Mouse (Mus musculus): ENCODE measurements around the gene Sccpdh. TPM values are rescaled to one million over a fixed set of nuclear protein-coding genes. Genes with fewer than 3 reads are reported as not detected.
"Not testable (repeated sequence)": the region's sequence is repeated elsewhere in the genome, so short reads cannot be mapped to it uniquely, and the experiment has no call there.

Gene Sccpdh
- polyA plus RNA-seq, 1 experiment from 2014 or later, result 119 TPM

GRCm38 (mm10) chr1:179682753-179683152 lies 14.7 kb downstream of the Sccpdh start:
- H3K9me3 ChIP-seq (ENCODE audit: control insufficient read depth, low read length); H3K4me2 ChIP-seq (replicated peaks; ENCODE audit: low read depth, low read length); DNase-seq (ENCODE audit: low spot score); H3K4me1 ChIP-seq (replicated peaks; ENCODE audit: control insufficient read depth, insufficient read depth, low read length); H3K27ac ChIP-seq (ENCODE audit: low read depth, low read length); H3K4me3 ChIP-seq (ENCODE audit: low read depth, low read length); H3K36me3 ChIP-seq (ENCODE audit: control insufficient read depth, insufficient read depth, low read length); H3K9ac ChIP-seq (ENCODE audit: low read depth, low read length); H3K27me3 ChIP-seq (ENCODE audit: control insufficient read depth, insufficient read depth, low read length); ATAC-seq (ENCODE audit: low FRiP score): not testable (repeated sequence)
- WGBS, result 87% methylated on average over 9 of the region's 10 CpGs

- H3K4me1 ChIP-seq (replicated peaks; ENCODE audit: control insufficient read depth, insufficient read depth, low read length), result no peaks in the 10 kb centered on the region
- 94% methylated on average over 6 of the region's 6 CpGs for WGBS
- H3K9me3 ChIP-seq (ENCODE audit: control insufficient read depth, low read length), result no peaks in the 10 kb centered on the region
- DNase-seq (ENCODE audit: low spot score), result no peak
- no peak overlapping the region for H3K4me2 ChIP-seq (replicated peaks; ENCODE audit: low read depth, low read length)
- no peak overlapping the region for H3K9ac ChIP-seq (ENCODE audit: low read depth, low read length)
- no peak overlapping the region for H3K27ac ChIP-seq (ENCODE audit: low read depth, low read length)
- no peak for ATAC-seq (ENCODE audit: low FRiP score)
- H3K4me3 ChIP-seq (ENCODE audit: low read depth, low read length), result no peak overlapping the region
- H3K27me3 ChIP-seq (ENCODE audit: control insufficient read depth, insufficient read depth, low read length), result no peaks in the 10 kb centered on the region
- H3K36me3 ChIP-seq (ENCODE audit: control insufficient read depth, insufficient read depth, low read length), result no peaks in the 10 kb centered on the region
Measured at GRCm38 (mm10) chr1:179686348-179686747, 18.3 kb downstream of the Sccpdh start.

- Histone ChIP-seq H3K27ac (ENCODE audit: low read depth, low read length) (no peak overlapping the region), H3K9me3 (ENCODE audit: control insufficient read depth, low read length) (no peaks in the 10 kb centered on the region), H3K4me3 (ENCODE audit: low read depth, low read length) (no peak overlapping the region), H3K36me3 (ENCODE audit: control insufficient read depth, insufficient read depth, low read length) (no peaks in the 10 kb centered on the region), H3K27me3 (ENCODE audit: control insufficient read depth, insufficient read depth, low read length) (no peaks in the 10 kb centered on the region), H3K9ac (ENCODE audit: low read depth, low read length) (no peak overlapping the region), H3K4me2 (replicated peaks; ENCODE audit: low read depth, low read length) (no peak overlapping the region), H3K4me1 (replicated peaks; ENCODE audit: control insufficient read depth, insufficient read depth, low read length) (no peaks in the 10 kb centered on the region)
- WGBS, result 85% methylated on average over 5 of the region's 5 CpGs
- ATAC-seq (ENCODE audit: low FRiP score) (no peak), DNase-seq (ENCODE audit: low spot score) (no peak)
Measured at GRCm38 (mm10) chr1:179686781-179687180, 18.8 kb downstream of the Sccpdh start.

- Histone ChIP-seq H3K4me3 (ENCODE audit: low read depth, low read length) (no peak overlapping the region), H3K9ac (ENCODE audit: low read depth, low read length) (no peak overlapping the region), H3K27ac (ENCODE audit: low read depth, low read length) (no peak overlapping the region), H3K27me3 (ENCODE audit: control insufficient read depth, insufficient read depth, low read length) (no peaks in the 10 kb centered on the region), H3K4me2 (replicated peaks; ENCODE audit: low read depth, low read length) (no peak overlapping the region), H3K9me3 (ENCODE audit: control insufficient read depth, low read length) (no peaks in the 10 kb centered on the region), H3K36me3 (ENCODE audit: control insufficient read depth, insufficient read depth, low read length) (no peaks in the 10 kb centered on the region), H3K4me1 (replicated peaks; ENCODE audit: control insufficient read depth, insufficient read depth, low read length) (no peaks in the 10 kb centered on the region)
- ATAC-seq (ENCODE audit: low FRiP score) (no peak), DNase-seq (ENCODE audit: low spot score) (no peak)
- 97% methylated on average over 1 of the region's 1 CpGs for WGBS
Measured at GRCm38 (mm10) chr1:179687305-179687704, 19.3 kb downstream of the Sccpdh start.

- H3K4me2 ChIP-seq (replicated peaks; ENCODE audit: low read depth, low read length), result no peak overlapping the region
- ATAC-seq (ENCODE audit: low FRiP score), result no peak
- no peak for DNase-seq (ENCODE audit: low spot score)
- H3K27ac ChIP-seq (ENCODE audit: low read depth, low read length), result no peak overlapping the region
- no peaks in the 10 kb centered on the region for H3K4me1 ChIP-seq (replicated peaks; ENCODE audit: control insufficient read depth, insufficient read depth, low read length)
- 93% methylated on average over 3 of the region's 3 CpGs for WGBS
- H3K4me3 ChIP-seq (ENCODE audit: low read depth, low read length), result no peak overlapping the region
- no peaks in the 10 kb centered on the region for H3K36me3 ChIP-seq (ENCODE audit: control insufficient read depth, insufficient read depth, low read length)
- H3K9me3 ChIP-seq (ENCODE audit: control insufficient read depth, low read length), result no peaks in the 10 kb centered on the region
- H3K27me3 ChIP-seq (ENCODE audit: control insufficient read depth, insufficient read depth, low read length), result no peaks in the 10 kb centered on the region
- no peak overlapping the region for H3K9ac ChIP-seq (ENCODE audit: low read depth, low read length)
Measured at GRCm38 (mm10) chr1:179687966-179688365, 20.0 kb downstream of the Sccpdh start.

- no peaks in the 10 kb centered on the region for H3K4me1 ChIP-seq (replicated peaks; ENCODE audit: control insufficient read depth, insufficient read depth, low read length)
- WGBS, result 87% methylated on average over 6 of the region's 6 CpGs
- DNase-seq (ENCODE audit: low spot score), result no peak
- no peak overlapping the region for H3K4me2 ChIP-seq (replicated peaks; ENCODE audit: low read depth, low read length)
- H3K9ac ChIP-seq (ENCODE audit: low read depth, low read length), result no peak overlapping the region
- H3K9me3 ChIP-seq (ENCODE audit: control insufficient read depth, low read length), result no peaks in the 10 kb centered on the region
- no peak overlapping the region for H3K4me3 ChIP-seq (ENCODE audit: low read depth, low read length)
- no peaks in the 10 kb centered on the region for H3K27me3 ChIP-seq (ENCODE audit: control insufficient read depth, insufficient read depth, low read length)
- no peak overlapping the region for H3K27ac ChIP-seq (ENCODE audit: low read depth, low read length)
- ATAC-seq (ENCODE audit: low FRiP score), result no peak
- H3K36me3 ChIP-seq (ENCODE audit: control insufficient read depth, insufficient read depth, low read length), result no peaks in the 10 kb centered on the region
Measured at GRCm38 (mm10) chr1:179688415-179688814, 20.4 kb downstream of the Sccpdh start.

DNA sequence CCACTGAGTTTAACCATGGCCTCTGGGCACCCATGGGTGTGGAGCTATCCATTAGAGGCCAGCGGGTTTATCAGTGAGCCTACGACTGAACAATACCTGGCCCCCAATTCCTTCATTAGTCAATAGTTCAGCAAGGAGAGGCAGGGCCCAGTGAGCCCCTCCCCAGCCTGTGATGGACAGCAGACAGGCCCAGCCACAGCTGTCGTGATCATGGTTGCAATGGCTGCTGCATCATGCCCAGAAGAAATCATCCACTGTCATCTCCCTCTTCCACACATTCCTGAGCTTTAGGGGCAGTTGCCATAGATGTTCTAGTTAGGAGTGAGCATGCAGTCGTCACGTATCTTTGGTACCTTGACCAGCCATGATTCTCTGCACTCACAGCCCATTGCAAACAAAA lies 20.9 kb downstream of the Sccpdh start:
- no peak overlapping the region for H3K27ac ChIP-seq (ENCODE audit: low read depth, low read length)
- WGBS, result 75% methylated on average over 5 of the region's 5 CpGs

GRCm38 (mm10) chr1:179689479-179689878 lies 21.5 kb downstream of the Sccpdh start:
- no peak overlapping the region for H3K4me2 ChIP-seq (replicated peaks; ENCODE audit: low read depth, low read length)
- H3K9me3 ChIP-seq (ENCODE audit: control insufficient read depth, low read length), result no peaks in the 10 kb centered on the region
- DNase-seq (ENCODE audit: low spot score) (no peak), ATAC-seq (ENCODE audit: low FRiP score) (no peak)
- H3K27me3 ChIP-seq (ENCODE audit: control insufficient read depth, insufficient read depth, low read length), result no peaks in the 10 kb centered on the region
- no peak overlapping the region for H3K27ac ChIP-seq (ENCODE audit: low read depth, low read length)
- H3K9ac ChIP-seq (ENCODE audit: low read depth, low read length), result no peak overlapping the region
- H3K4me3 ChIP-seq (ENCODE audit: low read depth, low read length), result no peak overlapping the region
- no peaks in the 10 kb centered on the region for H3K4me1 ChIP-seq (replicated peaks; ENCODE audit: control insufficient read depth, insufficient read depth, low read length)
- H3K36me3 ChIP-seq (ENCODE audit: control insufficient read depth, insufficient read depth, low read length), result no peaks in the 10 kb centered on the region
- 82% methylated on average over 6 of the region's 6 CpGs for WGBS

More for the DNA sequence above, 20.9 kb downstream of the Sccpdh start:
- Histone ChIP-seq H3K9ac (ENCODE audit: low read depth, low read length) (no peak overlapping the region), H3K4me1 (replicated peaks; ENCODE audit: control insufficient read depth, insufficient read depth, low read length) (no peaks in the 10 kb centered on the region), H3K4me3 (ENCODE audit: low read depth, low read length) (no peak overlapping the region), H3K27me3 (ENCODE audit: control insufficient read depth, insufficient read depth, low read length) (no peaks in the 10 kb centered on the region), H3K4me2 (replicated peaks; ENCODE audit: low read depth, low read length) (no peak overlapping the region), H3K9me3 (ENCODE audit: control insufficient read depth, low read length) (no peaks in the 10 kb centered on the region), H3K36me3 (ENCODE audit: control insufficient read depth, insufficient read depth, low read length) (no peaks in the 10 kb centered on the region)
- ATAC-seq (ENCODE audit: low FRiP score) (no peak), DNase-seq (ENCODE audit: low spot score) (no peak)

DNA sequence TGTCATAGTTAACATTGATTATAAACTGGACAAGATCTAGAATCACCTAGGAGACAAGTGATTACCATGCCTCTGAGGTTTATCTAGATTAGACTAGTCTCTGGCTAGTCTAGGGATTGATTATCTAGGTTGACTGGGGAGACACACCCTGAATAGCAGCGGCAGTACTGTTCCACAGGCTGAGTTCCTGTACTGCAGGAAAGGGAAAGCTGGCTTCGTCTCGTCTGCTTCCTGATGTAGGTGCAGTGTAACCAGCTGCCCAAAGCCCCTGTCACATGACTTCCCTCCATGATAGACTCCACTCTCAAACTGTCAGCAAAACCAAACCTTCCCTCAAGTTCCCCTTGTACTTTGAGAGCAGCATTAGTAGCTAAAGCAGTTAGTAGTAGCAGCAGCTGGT lies 36.1 kb downstream of the Sccpdh start:
- Histone ChIP-seq H3K27ac (ENCODE audit: low read depth, low read length) (no peak overlapping the region), H3K4me1 (replicated peaks; ENCODE audit: control insufficient read depth, insufficient read depth, low read length) (no peaks in the 10 kb centered on the region), H3K9ac (ENCODE audit: low read depth, low read length) (no peak overlapping the region), H3K27me3 (ENCODE audit: control insufficient read depth, insufficient read depth, low read length) (no peaks in the 10 kb centered on the region), H3K4me2 (replicated peaks; ENCODE audit: low read depth, low read length) (no peak overlapping the region), H3K9me3 (ENCODE audit: control insufficient read depth, low read length) (no peaks in the 10 kb centered on the region), H3K36me3 (ENCODE audit: control insufficient read depth, insufficient read depth, low read length) (no peaks in the 10 kb centered on the region), H3K4me3 (ENCODE audit: low read depth, low read length) (no peak overlapping the region)
- ATAC-seq (ENCODE audit: low FRiP score) (no peak), DNase-seq (ENCODE audit: low spot score) (no peak)
- WGBS, result 80% methylated on average over 3 of the region's 3 CpGs
